Mouse (Mus musculus): ENCODE results near the gene Tsfm. TPM values are rescaled to one million over a fixed set of nuclear protein-coding genes. Genes with fewer than 3 reads are reported as not detected.
A peak's percentile ranks its signal among the peaks of the same experiment; 100 is the strongest.

The Tsfm gene
- total and polyA plus RNA-seq, 2 experiments from 2014 or later = 82.5 to 94.6 TPM

DNA sequence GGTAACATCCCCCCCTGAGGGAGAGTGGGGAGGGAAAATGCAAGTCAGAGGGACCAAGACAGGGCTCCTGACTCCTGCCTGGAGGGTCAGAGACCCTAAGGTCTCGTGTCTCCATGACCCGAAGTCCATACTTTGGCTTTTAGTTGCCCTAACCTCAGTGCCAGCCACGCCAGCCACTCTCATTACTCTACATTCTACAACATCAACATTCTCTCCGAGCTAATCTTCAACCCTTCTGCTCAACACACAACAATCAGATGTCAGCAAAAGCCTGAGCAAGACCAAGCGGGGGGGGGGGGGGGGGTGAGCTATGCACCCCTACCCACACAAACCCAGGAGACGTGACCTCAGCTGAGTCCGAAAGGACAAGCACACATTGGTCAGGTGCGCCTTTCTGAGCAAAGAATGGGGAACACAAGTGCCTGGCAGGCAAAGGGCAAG is 2.7 kb upstream of the Tsfm start:
- no peak for ATAC-seq (ENCODE audit: insufficient read depth, low read depth)
- H3K4me3 ChIP-seq (ENCODE audit: low read depth, low read length) = no peak overlapping the region
- H3K9me3 ChIP-seq (replicated peaks; ENCODE audit: control insufficient read depth, low read length) = no peaks in the 10 kb centered on the region
- no peaks in the 10 kb centered on the region for H3K4me1 ChIP-seq (ENCODE audit: control insufficient read depth, insufficient read depth)
- DNase-seq (ENCODE audit: low spot score) = no peak
- H3K27ac ChIP-seq (ENCODE audit: low read depth) = no peak overlapping the region
- H3K9ac ChIP-seq (replicated peaks; ENCODE audit: low read depth, low read length) = no peak overlapping the region
- H3K4me2 ChIP-seq (ENCODE audit: low read depth, low read length) = no peak overlapping the region
- H3K27me3 ChIP-seq (ENCODE audit: control insufficient read depth, insufficient read depth, low read length) = no peaks in the 10 kb centered on the region
- TF ChIP-seq CTCF (IDR thresholded peaks at IDR 0.05; ENCODE audit: low read depth) (no peak), EP300 (IDR thresholded peaks at IDR 0.05; ENCODE audit: low read depth) (no peak)
- WGBS = 74% methylated on average over 8 of the region's 8 CpGs
- peaks cover 9% of the 10 kb centered on the region for H3K36me3 ChIP-seq (replicated peaks; ENCODE audit: control insufficient read depth, insufficient read depth, low read length)

DNA sequence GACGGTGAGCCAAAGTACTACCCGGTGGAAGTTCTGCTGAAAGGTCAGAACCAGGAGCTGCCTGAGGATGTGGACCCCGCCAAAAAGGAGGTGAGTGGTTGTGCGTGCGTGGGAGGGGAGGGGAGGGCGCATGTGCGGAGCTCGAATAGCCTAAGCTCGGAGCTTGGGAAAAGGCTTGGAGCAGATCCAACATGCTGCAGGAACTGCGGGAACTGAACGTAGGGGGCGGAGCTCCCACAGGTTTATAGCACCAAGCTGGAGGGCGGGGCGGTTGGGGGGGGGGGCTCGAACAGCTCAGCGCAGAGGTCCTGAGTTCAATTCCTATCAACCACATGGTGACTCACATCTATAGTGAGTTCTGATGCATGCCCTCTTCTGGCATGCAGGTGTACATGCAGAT is 12.2 kb downstream of the Tsfm start:
- peaks cover 17% of the 10 kb centered on the region for H3K36me3 ChIP-seq (replicated peaks; ENCODE audit: control insufficient read depth, insufficient read depth, low read length)
- 78% methylated on average over 16 of the region's 16 CpGs for WGBS
- ATAC-seq (ENCODE audit: insufficient read depth, low read depth) (no peak), DNase-seq (ENCODE audit: low spot score) (no peak)
- no peaks in the 10 kb centered on the region for H3K27me3 ChIP-seq (ENCODE audit: control insufficient read depth, insufficient read depth, low read length)
- no peak overlapping the region for H3K4me2 ChIP-seq (ENCODE audit: low read depth, low read length)
- TF ChIP-seq EP300 (IDR thresholded peaks at IDR 0.05; ENCODE audit: low read depth) = no peak
- no peak for TF ChIP-seq CTCF (IDR thresholded peaks at IDR 0.05; ENCODE audit: low read depth)
- no peak overlapping the region for H3K9ac ChIP-seq (replicated peaks; ENCODE audit: low read depth, low read length)
- H3K4me1 ChIP-seq (ENCODE audit: control insufficient read depth, insufficient read depth) = no peaks in the 10 kb centered on the region
- H3K27ac ChIP-seq (ENCODE audit: low read depth) = no peak overlapping the region
- no peaks in the 10 kb centered on the region for H3K9me3 ChIP-seq (replicated peaks; ENCODE audit: control insufficient read depth, low read length)
- H3K4me3 ChIP-seq (ENCODE audit: low read depth, low read length) = no peak overlapping the region

GRCm38 (mm10) chr10:127017071-127017470 is 13.6 kb downstream of the Tsfm start:
- 18% methylated on average over 2 of the region's 2 CpGs for WGBS
- H3K9me3 ChIP-seq (replicated peaks; ENCODE audit: control insufficient read depth, low read length) = no peaks in the 10 kb centered on the region
- no peak overlapping the region for H3K27ac ChIP-seq (ENCODE audit: low read depth)
- ATAC-seq (ENCODE audit: insufficient read depth, low read depth) = no peak
- no peak overlapping the region for H3K4me3 ChIP-seq (ENCODE audit: low read depth, low read length)
- H3K36me3 ChIP-seq (replicated peaks; ENCODE audit: control insufficient read depth, insufficient read depth, low read length) = 0 out of 2 replicates have a peak, but pooled peaks cover 6% of the 10 kb centered on the region
- no peaks in the 10 kb centered on the region for H3K27me3 ChIP-seq (ENCODE audit: control insufficient read depth, insufficient read depth, low read length)
- TF ChIP-seq EP300 (IDR thresholded peaks at IDR 0.05; ENCODE audit: low read depth) (no peak), CTCF (IDR thresholded peaks at IDR 0.05; ENCODE audit: low read depth) (no peak)
- H3K4me2 ChIP-seq (ENCODE audit: low read depth, low read length) = no peak overlapping the region
- no peak overlapping the region for H3K9ac ChIP-seq (replicated peaks; ENCODE audit: low read depth, low read length)
- no peak for DNase-seq (ENCODE audit: low spot score)
- H3K4me1 ChIP-seq (ENCODE audit: control insufficient read depth, insufficient read depth) = no peaks in the 10 kb centered on the region

DNA sequence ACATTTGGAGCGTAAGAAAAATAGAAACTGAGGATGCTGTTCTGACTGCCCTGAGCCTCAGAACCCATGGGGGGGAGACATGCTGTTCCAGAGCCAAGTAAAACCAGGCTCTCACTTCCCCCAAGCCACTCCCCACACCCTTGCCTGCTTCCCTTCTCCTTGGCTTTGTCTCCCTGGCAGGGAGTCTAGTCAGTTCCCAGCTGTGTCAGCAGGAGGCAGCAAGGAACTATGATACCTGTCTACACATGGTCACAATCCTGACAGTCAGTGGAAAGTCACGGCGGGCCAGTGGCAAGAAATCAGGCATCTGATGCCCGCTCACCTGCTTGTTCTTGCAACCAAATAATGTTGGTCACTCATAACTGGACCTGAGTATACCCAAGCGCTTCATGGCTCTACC is 14.2 kb downstream of the Tsfm start:
- DNase-seq (ENCODE audit: low spot score) (no peak), ATAC-seq (ENCODE audit: insufficient read depth, low read depth) (peak; percentile 44; the same call in 1 of the 2 replicates)
- WGBS = 51% methylated on average over 5 of the region's 5 CpGs
- Histone ChIP-seq H3K4me1 (ENCODE audit: control insufficient read depth, insufficient read depth) (no peaks in the 10 kb centered on the region), H3K4me2 (ENCODE audit: low read depth, low read length) (no peak overlapping the region), H3K9me3 (replicated peaks; ENCODE audit: control insufficient read depth, low read length) (no peaks in the 10 kb centered on the region), H3K9ac (replicated peaks; ENCODE audit: low read depth, low read length) (no peak overlapping the region), H3K36me3 (replicated peaks; ENCODE audit: control insufficient read depth, insufficient read depth, low read length) (peaks cover 4% of the 10 kb centered on the region; the same call in 1 of the 2 replicates), H3K27ac (ENCODE audit: low read depth) (no peak overlapping the region), H3K4me3 (ENCODE audit: low read depth, low read length) (no peak overlapping the region), H3K27me3 (ENCODE audit: control insufficient read depth, insufficient read depth, low read length) (no peaks in the 10 kb centered on the region)
- TF ChIP-seq EP300 (IDR thresholded peaks at IDR 0.05; ENCODE audit: low read depth) = no peak
- TF ChIP-seq CTCF (IDR thresholded peaks at IDR 0.05; ENCODE audit: low read depth) = peak; percentile 42

DNA sequence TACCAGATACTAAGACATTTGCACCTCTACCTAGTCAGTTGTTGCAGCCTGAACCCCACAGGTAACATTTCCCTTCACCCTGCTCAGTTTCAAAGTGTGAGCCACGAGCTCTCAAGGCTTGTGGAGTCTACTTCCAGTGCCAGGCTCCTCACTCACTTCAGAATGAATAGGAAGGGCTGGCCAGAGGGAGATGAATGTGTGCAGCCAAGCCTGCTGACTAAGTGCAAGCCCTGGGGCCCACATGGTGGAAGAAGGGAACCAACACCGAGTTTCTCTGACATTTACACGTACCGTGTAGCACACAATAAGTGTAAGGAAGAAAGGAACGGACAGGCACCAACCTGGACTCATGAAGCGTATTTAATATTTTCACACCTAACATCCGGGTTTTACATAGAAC is 26.8 kb downstream of the Tsfm start:
- Histone ChIP-seq H3K36me3 (replicated peaks; ENCODE audit: control insufficient read depth, insufficient read depth, low read length) (peaks cover 11% of the 10 kb centered on the region), H3K9me3 (replicated peaks; ENCODE audit: control insufficient read depth, low read length) (no peaks in the 10 kb centered on the region), H3K27me3 (ENCODE audit: control insufficient read depth, insufficient read depth, low read length) (no peaks in the 10 kb centered on the region), H3K27ac (ENCODE audit: low read depth) (no peak overlapping the region), H3K9ac (replicated peaks; ENCODE audit: low read depth, low read length) (no peak overlapping the region), H3K4me3 (ENCODE audit: low read depth, low read length) (no peak overlapping the region), H3K4me1 (ENCODE audit: control insufficient read depth, insufficient read depth) (no peaks in the 10 kb centered on the region), H3K4me2 (ENCODE audit: low read depth, low read length) (no peak overlapping the region)
- DNase-seq (ENCODE audit: low spot score) (no peak), ATAC-seq (ENCODE audit: insufficient read depth, low read depth) (no peak)
- no peak for TF ChIP-seq EP300 (IDR thresholded peaks at IDR 0.05; ENCODE audit: low read depth)
- no peak for TF ChIP-seq CTCF (IDR thresholded peaks at IDR 0.05; ENCODE audit: low read depth)
- 81% methylated on average over 7 of the region's 7 CpGs for WGBS

GRCm38 (mm10) chr10:127003334-127003733 is 27.3 kb downstream of the Tsfm start:
- WGBS = 85% methylated on average over 8 of the region's 8 CpGs
- H3K27me3 ChIP-seq (ENCODE audit: control insufficient read depth, insufficient read depth, low read length) = no peaks in the 10 kb centered on the region
- no peaks in the 10 kb centered on the region for H3K4me1 ChIP-seq (ENCODE audit: control insufficient read depth, insufficient read depth)
- DNase-seq (ENCODE audit: low spot score) (no peak), ATAC-seq (ENCODE audit: insufficient read depth, low read depth) (no peak)
- peaks cover 15% of the 10 kb centered on the region for H3K36me3 ChIP-seq (replicated peaks; ENCODE audit: control insufficient read depth, insufficient read depth, low read length)
- TF ChIP-seq EP300 (IDR thresholded peaks at IDR 0.05; ENCODE audit: low read depth) (no peak), CTCF (IDR thresholded peaks at IDR 0.05; ENCODE audit: low read depth) (no peak)
- no peak overlapping the region for H3K27ac ChIP-seq (ENCODE audit: low read depth)
- no peak overlapping the region for H3K4me3 ChIP-seq (ENCODE audit: low read depth, low read length)
- no peak overlapping the region for H3K9ac ChIP-seq (replicated peaks; ENCODE audit: low read depth, low read length)
- no peak overlapping the region for H3K4me2 ChIP-seq (ENCODE audit: low read depth, low read length)
- no peaks in the 10 kb centered on the region for H3K9me3 ChIP-seq (replicated peaks; ENCODE audit: control insufficient read depth, low read length)
